Mouse (Mus musculus) heart, embryonic 14.5 days (tissue): ENCODE results near the gene Fam185a. TPM values are rescaled to one million over a fixed set of nuclear protein-coding genes. Genes with fewer than 3 reads are reported as not detected.

Experiments used
- ATAC-seq: fragments of 200-750 bp; cut with Nextera tagmentation; 2 replicates; pipeline ENCODE4 v1.8.0; 2017; ENCODE audit warnings: low read depth, moderate TSS enrichment; ENCODE audit not compliant: insufficient number of reproducible peaks, insufficient read depth, low FRiP score
- H3K27ac ChIP-seq, 2 experiments: fragments of 200-500 bp in 1 of 2; fragments of 300-500 bp in 1 of 2; sonication (generic) in 1 of 2; replicated peaks in 1 of 2; 2 replicates each; pipeline ENCODE4 v1.5.1; 2012 to 2014; ENCODE audit warnings: low read depth in 2 of 2, low read length in 2 of 2, control low read depth in 1 of 2, mild to moderate bottlenecking in 1 of 2, mixed read lengths in 1 of 2; ENCODE audit not compliant: control insufficient read depth in 1 of 2, insufficient read depth in 1 of 2
- H3K27me3 ChIP-seq: fragments of 300-500 bp; sonication (generic); 2 replicates; pipeline ENCODE4 v1.6.1; 2014; ENCODE audit warnings: mild to moderate bottlenecking, low read length, control low read depth; ENCODE audit not compliant: control insufficient read depth, insufficient read depth
- H3K36me3 ChIP-seq: fragments of 300-500 bp; sonication (generic); 2 replicates; pipeline ENCODE4 v1.6.1; 2014; ENCODE audit warnings: mild to moderate bottlenecking, control low read depth, low read length, mixed read lengths; ENCODE audit not compliant: control insufficient read depth, insufficient read depth
- H3K4me1 ChIP-seq, 2 experiments: fragments of 200-500 bp in 1 of 2; fragments of 300-500 bp in 1 of 2; sonication (generic) in 1 of 2; 2 replicates each; pipeline ENCODE4 v1.6.1; 2012 to 2014; ENCODE audit warnings: low read length in 2 of 2, control low read depth in 1 of 2, mixed read lengths in 1 of 2; ENCODE audit not compliant: control insufficient read depth in 2 of 2, insufficient read depth in 2 of 2
- H3K4me2 ChIP-seq: fragments of 300-500 bp; sonication (generic); 2 replicates; pipeline ENCODE4 v1.6.1; 2014; ENCODE audit warnings: mild to moderate bottlenecking, low read length
- H3K4me3 ChIP-seq, 2 experiments: fragments of 200-500 bp in 1 of 2; fragments of 300-500 bp in 1 of 2; sonication (generic) in 1 of 2; 2 replicates each; pipeline ENCODE4 v1.5.1; 2012 to 2014; ENCODE audit warnings: low read length in 2 of 2, mild to moderate bottlenecking in 2 of 2, control low read depth in 1 of 2, low read depth in 1 of 2, moderate library complexity in 1 of 2; ENCODE audit not compliant: control insufficient read depth in 1 of 2, insufficient read depth in 1 of 2
- H3K9ac ChIP-seq: fragments of 300-500 bp; sonication (generic); 2 replicates; pipeline ENCODE4 v1.6.1; 2014; ENCODE audit warnings: mild to moderate bottlenecking, low read length
- H3K9me3 ChIP-seq: fragments of 300-500 bp; sonication (generic); 2 replicates; pipeline ENCODE4 v1.6.1; 2016; ENCODE audit warnings: low read length, control low read depth; ENCODE audit not compliant: control insufficient read depth
- WGBS: fragments of 180-500 bp; shearing (Covaris S2); extraction: QIAGEN DNeasy Blood & Tissue Kit; methylation state at CpG from one replicate; pipeline ENCODE4 v1.1.7; 2014; 5-methylcytosine and 5-hydroxymethylcytosine counted together
- polyA plus RNA-seq: library from polyadenylated mRNA; unstranded; fragments of >200 nt; fragmentation: Nextera tagmentation; extraction: Ambion mirVana; gene quantifications from 2 replicates; pipeline ENCODE4 v1.2.1, GENCODE M21; 2014

Fam185a gene
- polyA plus RNA-seq: 9.9 and 11.7 TPM in 2 replicates

GRCm38 (mm10) chr5:21424614-21425602, at the start of gene Fam185a, which contains the start of gene Ccdc146:
TSS of gene Fam185a (plus strand) at chr5:21424958.
TSS of gene Ccdc146 (minus strand) at chr5:21424677.
- peaks cover 0 to 14% of the 10 kb centered on the region in 2 experiments; a peak in 2 of 4 replicates for H3K4me1 ChIP-seq
- peak within 1 kb of the TSS; percentile 12 to 15 for H3K27ac ChIP-seq
- under 1% methylated on average over 68 of the region's 68 CpGs for WGBS
- H3K9ac ChIP-seq: peak within 1 kb of the TSS; percentile 77
- peak within 1 kb of the TSS; percentile 88 for H3K4me2 ChIP-seq
- peak; percentile 100 for ATAC-seq
- no peaks in the 10 kb centered on the region for H3K27me3 ChIP-seq
- peak within 1 kb of the TSS; percentile 73 to 86 for H3K4me3 ChIP-seq
- H3K36me3 ChIP-seq: no peaks in the 10 kb centered on the region
- H3K9me3 ChIP-seq: no peaks in the 10 kb centered on the region

GRCm38 (mm10) chr5:21376935-21377334, 47.8 kb upstream of the Fam185a start:
- ATAC-seq: no peak
- Histone ChIP-seq H3K4me3 (no peak overlapping the region), H3K4me2 (no peak overlapping the region), H3K36me3 (peaks cover 5% of the 10 kb centered on the region; the same call in 1 of the 2 replicates), H3K9me3 (no peaks in the 10 kb centered on the region), H3K27me3 (no peaks in the 10 kb centered on the region), H3K9ac (no peak overlapping the region), H3K27ac (no peak overlapping the region), H3K4me1 (peaks cover 2 to 10% of the 10 kb centered on the region in 2 experiments; a peak in 1 of 4 replicates)
- 48% methylated on average over 4 of the region's 4 CpGs for WGBS

DNA sequence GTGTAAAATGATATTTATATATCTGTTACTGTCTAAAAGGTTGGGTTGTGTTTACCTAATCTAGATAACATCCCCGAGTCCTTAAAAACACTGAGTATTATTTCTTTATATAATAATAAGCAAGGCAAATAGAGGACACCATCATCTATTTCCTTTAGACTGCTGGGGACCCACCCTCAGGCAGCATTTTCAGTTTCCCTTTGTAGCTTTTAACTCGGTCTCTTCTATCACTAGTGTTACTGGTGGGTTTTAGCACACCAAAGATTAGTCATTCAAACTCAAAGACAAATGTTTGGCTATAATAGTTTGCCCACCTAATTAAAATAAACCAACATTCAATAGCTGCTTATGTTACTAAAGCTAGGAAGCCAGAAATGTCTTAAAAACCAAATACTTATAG, 46.4 kb upstream of the Fam185a start:
- peaks cover 5% of the 10 kb centered on the region; the same call in 1 of the 2 replicates for H3K36me3 ChIP-seq
- ATAC-seq: no peak
- no peak overlapping the region for H3K9ac ChIP-seq
- no peak overlapping the region for H3K4me2 ChIP-seq
- H3K27ac ChIP-seq: no peak overlapping the region
- 70% methylated on average over 2 of the region's 2 CpGs for WGBS
- H3K9me3 ChIP-seq: no peaks in the 10 kb centered on the region
- H3K27me3 ChIP-seq: no peaks in the 10 kb centered on the region
- peaks cover 10 to 17% of the 10 kb centered on the region in 2 experiments for H3K4me1 ChIP-seq
- H3K4me3 ChIP-seq: no peak overlapping the region

DNA sequence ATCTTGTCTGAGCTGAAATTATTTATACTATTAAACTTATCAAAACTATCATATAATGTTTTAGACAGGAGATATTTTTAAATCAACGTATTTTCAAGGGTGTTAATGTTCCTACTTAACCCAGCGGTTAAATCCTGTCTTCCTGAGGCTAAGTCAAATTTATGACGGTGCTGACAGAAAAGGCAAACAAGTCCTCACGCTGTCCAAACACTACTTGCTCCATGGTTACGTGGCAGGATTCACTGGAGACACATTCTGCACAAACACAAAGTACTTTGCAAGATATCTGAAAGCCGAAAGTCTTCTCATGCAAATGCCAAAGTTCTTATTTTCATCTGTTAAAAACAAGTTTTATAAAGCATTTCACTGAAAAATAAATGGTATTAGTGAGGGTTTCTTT, 42.8 kb upstream of the Fam185a start:
- no peaks in the 10 kb centered on the region for H3K27me3 ChIP-seq
- peaks cover 15 to 18% of the 10 kb centered on the region in 2 experiments for H3K4me1 ChIP-seq
- WGBS: 58% methylated on average over 6 of the region's 6 CpGs
- H3K9me3 ChIP-seq: no peaks in the 10 kb centered on the region
- H3K4me2 ChIP-seq: no peak overlapping the region
- no peaks in the 10 kb centered on the region for H3K36me3 ChIP-seq
- no peak for ATAC-seq
- H3K4me3 ChIP-seq: no peak overlapping the region
- H3K27ac ChIP-seq: no peak overlapping the region
- H3K9ac ChIP-seq: no peak overlapping the region

- no peaks in the 10 kb centered on the region for H3K9me3 ChIP-seq
- ATAC-seq: no peak
These were observed 42.1 kb upstream of the Fam185a start for GRCm38 (mm10) chr5:21382678-21383077.

GRCm38 (mm10) chr5:21383392-21384251, 41.1 kb upstream of the Fam185a start:
- H3K4me2 ChIP-seq: peak overlapping the region; percentile 3; the same call in 1 of the 2 replicates
- H3K4me3 ChIP-seq: no peak overlapping the region
- 39% methylated on average over 14 of the region's 14 CpGs for whole genome bisulfite sequencing
- no peak overlapping the region for H3K9ac ChIP-seq
- H3K36me3 ChIP-seq: no peaks in the 10 kb centered on the region
- peaks cover 15 to 18% of the 10 kb centered on the region in 2 experiments for H3K4me1 ChIP-seq
- no peak for ATAC-seq
- H3K27me3 ChIP-seq: no peaks in the 10 kb centered on the region
- peak overlapping the region; percentile 20 to 50; a peak in 2 of 4 replicates for H3K27ac ChIP-seq
- no peaks in the 10 kb centered on the region for H3K9me3 ChIP-seq

More at GRCm38 (mm10) chr5:21382678-21383077, 42.1 kb upstream of the Fam185a start:
- Histone ChIP-seq H3K27me3 (no peaks in the 10 kb centered on the region), H3K27ac (peak overlapping the region in 1 of 2 experiments; percentile 50; a peak in 1 of 4 replicates), H3K4me3 (no peak overlapping the region), H3K36me3 (no peaks in the 10 kb centered on the region), H3K4me1 (peaks cover 15 to 18% of the 10 kb centered on the region in 2 experiments), H3K9ac (no peak overlapping the region), H3K4me2 (no peak overlapping the region)
- 52% methylated on average over 6 of the region's 6 CpGs for WGBS
